Mouse (Mus musculus) embryonic fibroblast, embryonic 13.5 days (primary cell): ENCODE data around the gene Spon1.

Source experiments
- CTCF ChIP-seq: IDR thresholded peaks from 2 replicates; pipeline ENCODE4 v1.5.1; 2011; ENCODE audit warnings: mild to moderate bottlenecking, control low read depth, low read length, moderate library complexity, borderline replicate concordance; ENCODE audit not compliant: insufficient read depth
- POLR2A ChIP-seq: IDR thresholded peaks from 2 replicates; pipeline ENCODE4 v1.6.1; 2011; ENCODE audit warnings: low read depth, mild to moderate bottlenecking, control low read depth, low read length, moderate library complexity

DNA sequence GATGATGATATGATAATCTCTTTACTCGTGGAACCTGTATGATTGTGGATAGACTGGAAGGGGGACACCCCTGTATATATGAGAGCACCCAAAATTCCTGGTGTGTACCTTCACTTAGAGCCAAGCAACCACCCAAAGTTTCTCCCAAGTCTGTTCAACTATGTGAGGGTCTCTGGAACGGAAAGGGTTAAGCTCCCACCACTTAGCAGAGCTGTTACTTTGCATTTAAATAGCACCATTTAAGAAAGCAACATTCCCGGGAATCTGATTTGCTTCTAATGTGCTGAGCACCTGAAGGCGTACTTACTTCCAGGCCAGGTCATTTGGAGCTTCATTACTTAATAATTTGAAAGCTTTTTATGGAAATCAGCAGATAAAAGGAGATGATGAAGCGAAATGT, 238.4 kb downstream of the Spon1 start:
- TF ChIP-seq POLR2A (no peak), CTCF (no peak)
